Mouse (Mus musculus) C2C12 (cell line): ENCODE measurements around the gene Cdc42bpa.

Experiments used
- CTCF ChIP-seq: IDR thresholded peaks from one replicate; pipeline ENCODE4 v1.5.1; 2011; ENCODE audit not compliant: control insufficient read depth, insufficient read depth, insufficient read length
- MAX ChIP-seq: IDR thresholded peaks from one replicate; pipeline ENCODE4 v1.6.1; 2011; ENCODE audit warnings: mild to moderate bottlenecking, control low read depth
- MYOD1 ChIP-seq: IDR thresholded peaks from one replicate; pipeline ENCODE4 v1.6.1; 2011; ENCODE audit warnings: low read depth; ENCODE audit not compliant: control insufficient read depth, insufficient read length

- TF ChIP-seq CTCF (no peak), MAX (no peak), MYOD1 (no peak)
Observed at GRCm38 (mm10) chr1:179959721-179960542, at the start of gene Cdc42bpa.
